In genomic region chr2:30474039-30474438, GRCm38 (mm10) we compare ENCODE assay signal across 8 mouse cellular contexts. TPM values are rescaled to one million over a fixed set of nuclear protein-coding genes. Genes with fewer than 3 reads are reported as not detected.
DNase-seq lines count a peak whose midpoint lies in the region; ATAC-seq and TF ChIP-seq lines count a peak whose summit lies in the region.

TSS of gene Ier5l (minus strand) at chr2:30474219.

- peaks cover 74% of the 10 kb centered on the region for H3K27me3 ChIP-seq in CH12.LX (replicated peaks)
- no peaks in the 10 kb centered on the region for H3K27me3 ChIP-seq in forebrain, embryonic 16.5 days (replicated peaks; ENCODE audit: control insufficient read depth, insufficient read depth, low read length)
- peaks cover 52% of the 10 kb centered on the region for H3K27me3 ChIP-seq in liver, postnatal 0 days (ENCODE audit: insufficient read depth, low read length)
- H3K27me3 ChIP-seq in neural tube, embryonic 12.5 days (replicated peaks) = 0 out of 2 replicates have a peak, but pooled peaks cover 7% of the 10 kb centered on the region
- H3K27me3 ChIP-seq in testis, adult 2 months (ENCODE audit: control insufficient read depth, insufficient read depth, low read length) = no peaks in the 10 kb centered on the region

- TF ChIP-seq RAD21 in CH12.LX (IDR thresholded peaks at IDR 0.05; ENCODE audit: low read depth, low read length) = no peak

- H3K4me3 ChIP-seq in CH12.LX (replicated peaks in 1 of 3; ENCODE audit: low read depth in 2 of 3, low read length in 2 of 3, poor library complexity in 1 of 3) = peak within 1 kb of the TSS; percentile 42 to 66 (median 49)
- H3K4me3 ChIP-seq in forebrain, embryonic 16.5 days (replicated peaks; ENCODE audit: low read length) = peak within 1 kb of the TSS; percentile 90
- peak within 1 kb of the TSS; percentile 60 for H3K4me3 ChIP-seq in liver, postnatal 0 days (ENCODE audit: low read depth, low read length)
- peak within 1 kb of the TSS; percentile 89 for H3K4me3 ChIP-seq in neural tube, embryonic 12.5 days
- H3K4me3 ChIP-seq in testis, adult 2 months (ENCODE audit: control insufficient read depth, low read depth, low read length) = peak within 1 kb of the TSS; percentile 74

- H3K4me1 ChIP-seq in CH12.LX (ENCODE audit: control insufficient read depth in 1 of 2, insufficient read depth in 2 of 2) = peaks cover 9 to 33% of the 10 kb centered on the region in 2 experiments
- H3K4me1 ChIP-seq in forebrain, embryonic 16.5 days (replicated peaks; ENCODE audit: control insufficient read depth, insufficient read depth, low read length) = peaks cover 23% of the 10 kb centered on the region
- peaks cover 24% of the 10 kb centered on the region for H3K4me1 ChIP-seq in liver, postnatal 0 days (ENCODE audit: insufficient read depth)
- peaks cover 29% of the 10 kb centered on the region for H3K4me1 ChIP-seq in neural tube, embryonic 12.5 days
- H3K4me1 ChIP-seq in testis, adult 2 months (ENCODE audit: control insufficient read depth, insufficient read depth, low read length) = peaks cover 35% of the 10 kb centered on the region

- peak; percentile 64 for DNase-seq in CH12.LX (ENCODE audit: extremely low read depth)
- DNase-seq in cerebellum, adult 11 months = peak; percentile 57
- peak; percentile 97 for DNase-seq in heart, postnatal 25 days (ENCODE audit: low spot score)
- peak; percentile 96 to 97 for DNase-seq in layer of hippocampus, adult 18-20 months (ENCODE audit: low spot score in 2 of 2)
- peak; percentile 84 for DNase-seq in liver, postnatal 0 days

- no peaks in the 10 kb centered on the region for H3K79me2 ChIP-seq in CH12.LX (replicated peaks; ENCODE audit: control insufficient read depth, extremely low read depth, insufficient read depth, poor library complexity, severe bottlenecking)

- dilution Hi-C loops in CH12.LX (cut with MboI; ENCODE audit: extremely low pct_ligation_motif_present, extremely low pct_unique_long_range_greater_than_20kb, low sequenced_read_pairs) = no loop called here

- peak within 1 kb of the TSS; percentile 79 for H3K4me2 ChIP-seq in CH12.LX (ENCODE audit: insufficient read depth, low read depth, poor library complexity, severe bottlenecking)
- peak within 1 kb of the TSS; percentile 100 for H3K4me2 ChIP-seq in forebrain, embryonic 16.5 days (ENCODE audit: low read length)
- H3K4me2 ChIP-seq in liver, postnatal 0 days (ENCODE audit: low read depth, low read length) = peak within 1 kb of the TSS; percentile 76
- peak within 1 kb of the TSS; percentile 94 for H3K4me2 ChIP-seq in neural tube, embryonic 12.5 days (replicated peaks)

- TF ChIP-seq EP300 in CH12.LX (IDR thresholded peaks at IDR 0.05; ENCODE audit: low read length) = no peak
- TF ChIP-seq EP300 in liver, postnatal 0 days (IDR thresholded peaks at IDR 0.05; ENCODE audit: low read depth) = no peak

- intact Hi-C loops in heart, postnatal 25 days (cut with DNase I) = loop anchor here (5.0 kb wide), 1 partner anchor 233 kb away; no protein-coding TSS in a partner anchor

- peak; percentile 91 for ATAC-seq in forebrain, embryonic 16.5 days
- peak; percentile 79 for ATAC-seq in liver, postnatal 0 days
- peak; percentile 92 for ATAC-seq in neural tube, embryonic 12.5 days (ENCODE audit: low FRiP score, low read depth)

- under 1% methylated on average over 37 of the region's 37 CpGs for WGBS in forebrain, embryonic 16.5 days
- under 1% methylated on average over 37 of the region's 37 CpGs for WGBS in liver, postnatal 0 days (ENCODE audit: insufficient replicate concordance)
- WGBS in neural tube, embryonic 12.5 days = under 1% methylated on average over 37 of the region's 37 CpGs

- H3K9me3 ChIP-seq in CH12.LX (replicated peaks; ENCODE audit: low read length) = peaks cover 4% of the 10 kb centered on the region
- no peaks in the 10 kb centered on the region for H3K9me3 ChIP-seq in forebrain, embryonic 16.5 days (ENCODE audit: control insufficient read depth, low read length)
- no peaks in the 10 kb centered on the region for H3K9me3 ChIP-seq in liver, postnatal 0 days (ENCODE audit: low read length)
- H3K9me3 ChIP-seq in neural tube, embryonic 12.5 days = no peaks in the 10 kb centered on the region

- no peaks in the 10 kb centered on the region for H3K36me3 ChIP-seq in CH12.LX (replicated peaks in 1 of 2; ENCODE audit: control insufficient read depth in 1 of 2, insufficient read depth in 1 of 2, low read length in 1 of 2)
- no peaks in the 10 kb centered on the region for H3K36me3 ChIP-seq in forebrain, embryonic 16.5 days (ENCODE audit: control insufficient read depth, insufficient read depth)
- no peaks in the 10 kb centered on the region for H3K36me3 ChIP-seq in liver, postnatal 0 days (replicated peaks; ENCODE audit: insufficient read depth, low read length)
- no peaks in the 10 kb centered on the region for H3K36me3 ChIP-seq in neural tube, embryonic 12.5 days
- H3K36me3 ChIP-seq in testis, adult 2 months (ENCODE audit: control insufficient read depth, insufficient read depth, low read length) = no peaks in the 10 kb centered on the region

- in situ Hi-C loops in CH12.LX (cut with MboI; ENCODE audit: low pct_ligation_motif_present, low pct_unique_long_range_greater_than_20kb, low sequenced_read_pairs) = loop anchor here (5.0 kb wide), 1 partner anchor 37 kb away; no protein-coding TSS in a partner anchor

- H3K27ac ChIP-seq in CH12.LX (ENCODE audit: insufficient read depth, low read depth) = no peak within 1 kb of the TSS
- H3K27ac ChIP-seq in forebrain, embryonic 16.5 days (ENCODE audit: low read length) = peak within 1 kb of the TSS; percentile 90
- peak within 1 kb of the TSS; percentile 83 for H3K27ac ChIP-seq in liver, postnatal 0 days (ENCODE audit: low read depth)
- peak within 1 kb of the TSS; percentile 84 for H3K27ac ChIP-seq in neural tube, embryonic 12.5 days
- peak within 1 kb of the TSS; percentile 80 for H3K27ac ChIP-seq in testis, adult 2 months (ENCODE audit: control insufficient read depth, insufficient read depth, low read depth, low read length)

- peak in 1 of 2 experiments; percentile 8; a peak in 1 of 4 replicates for TF ChIP-seq CTCF in CH12.LX (conservative IDR thresholded peaks at IDR 0.05 in 1 of 2, IDR thresholded peaks at IDR 0.05 in 1 of 2; ENCODE audit: low read depth in 2 of 2, low read length in 2 of 2)
- TF ChIP-seq CTCF in liver, postnatal 0 days (IDR thresholded peaks at IDR 0.05; ENCODE audit: low read depth) = no peak
- no peak for TF ChIP-seq CTCF in testis, adult 2 months (IDR thresholded peaks at IDR 0.05; ENCODE audit: control insufficient read depth, insufficient read depth, insufficient replicate concordance, low read depth, low read length)

- TF ChIP-seq POLR2A in CH12.LX (IDR thresholded peaks at IDR 0.05; ENCODE audit: low read depth, low read length) = peak; percentile 93
- TF ChIP-seq POLR2A in testis, adult 2 months (IDR thresholded peaks at IDR 0.05; ENCODE audit: control insufficient read depth, low read depth, low read length) = peak; percentile 84

- peak within 1 kb of the TSS; percentile 73; the same call in 1 of the 2 replicates for H3K9ac ChIP-seq in CH12.LX (ENCODE audit: insufficient read depth, low read depth)
- H3K9ac ChIP-seq in forebrain, embryonic 16.5 days (replicated peaks; ENCODE audit: low read depth, low read length) = peak within 1 kb of the TSS; percentile 90
- H3K9ac ChIP-seq in liver, postnatal 0 days (replicated peaks) = peak within 1 kb of the TSS; percentile 52
- H3K9ac ChIP-seq in neural tube, embryonic 12.5 days = peak within 1 kb of the TSS; percentile 97

TF ChIP-seq in CH12.LX, 34 proteins besides CTCF, POLR2A, EP300 and RAD21:
- TF ChIP-seq ZMIZ1 (IDR thresholded peaks at IDR 0.05; ENCODE audit: low read depth, low read length) = peak; percentile 84
- TF ChIP-seq TBP (conservative IDR thresholded peaks at IDR 0.05; ENCODE audit: low read depth, low read length) = peak; percentile 84
- TF ChIP-seq SMC3 (IDR thresholded peaks at IDR 0.05; ENCODE audit: low read depth, low read length) = no peak
- peak; percentile 60; the same call in 1 of the 2 replicates for TF ChIP-seq TCF12 (IDR thresholded peaks at IDR 0.05; ENCODE audit: low read depth, low read length)
- TF ChIP-seq NELFE (IDR thresholded peaks at IDR 0.05; ENCODE audit: low read depth, low read length) = peak; percentile 89
- TF ChIP-seq MAZ (IDR thresholded peaks at IDR 0.05; ENCODE audit: low read depth, low read length) = no peak
TF ChIP-seq in CH12.LX: peak in this region for 4.

RNA-seq across cellular contexts. Expression of gene Ier5l, which starts in this region (rescaled TPM):
- total RNA-seq in CH12.LX (2012; rRNA removed) (0.98 and 1.1 TPM in 2 replicates), CH12.LX (2014; rRNA removed) (0.22 and 0.51 TPM in 2 replicates)
- 0.31 and 0.33 TPM in 2 replicates for polyA plus RNA-seq in CH12.LX (2012; ENCODE audit: insufficient read length, low read depth)
- 1.5 and 1.8 TPM in 2 replicates for polyA plus RNA-seq in forebrain, embryonic 16.5 days (2015; fragmentation: Nextera tagmentation; extraction: Ambion mirVana)
- total RNA-seq in heart, postnatal 25 days (2021) = 1 to 10 TPM; 4.1 to 6.9 TPM
- total RNA-seq in layer of hippocampus, adult 18-20 months (2021) = 10 to 100 TPM; 15.2 to 18.0 TPM
- 0.31 and 0.69 TPM in 2 replicates for polyA plus RNA-seq in liver, postnatal 0 days (2015; fragmentation: Nextera tagmentation; extraction: Ambion mirVana)
- 5.7 and 5.8 TPM in 2 replicates for polyA plus RNA-seq in neural tube, embryonic 12.5 days (2016; fragmentation: Nextera tagmentation; extraction: Ambion mirVana)
- 2.2 and 2.8 TPM in 2 replicates for polyA plus RNA-seq in testis, adult 2 months (2012; rRNA removed)

Comparison
In these comparisons a context has a peak if more than half of its experiments do, and no peak if none do; other contexts are left out.
1. Peak in DNase-seq, ATAC-seq, H3K4me3 ChIP-seq, H3K27ac ChIP-seq, H3K9ac ChIP-seq and H3K4me2 ChIP-seq in liver, postnatal 0 days; RNA of the gene not detected or under 1 TPM.